Mouse (Mus musculus): ENCODE data around the gene Robo2. TPM values are rescaled to one million over a fixed set of nuclear protein-coding genes. Genes with fewer than 3 reads are reported as not detected.
"Not testable (repeated sequence)": the region's sequence is repeated elsewhere in the genome, so short reads cannot be mapped to it uniquely, and the experiment has no call there.

The Robo2 gene
- total RNA-seq, 2 experiments from 2014 or later, result 101 to 105 TPM

DNA sequence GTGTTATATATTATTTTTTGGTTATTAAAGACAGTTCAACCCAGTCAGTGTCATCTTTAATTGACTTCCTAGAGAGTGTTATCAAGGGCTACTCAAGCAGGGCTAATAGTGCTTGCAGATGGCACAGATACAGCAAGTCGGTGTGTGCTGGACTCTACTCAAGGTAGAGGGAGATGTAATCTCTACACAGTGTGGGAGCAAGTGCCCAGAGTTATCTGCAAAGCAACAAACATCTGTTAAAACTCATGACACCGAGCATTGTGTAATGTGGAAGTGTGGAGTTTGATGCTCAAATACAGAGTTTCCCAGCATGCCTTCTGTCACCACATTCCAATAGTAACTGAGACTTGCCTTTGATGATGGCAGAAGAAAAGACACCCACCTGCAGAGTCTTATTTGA lies 345.7 kb downstream of the Robo2 start:
- DNase-seq (ENCODE audit: low spot score in 2 of 2), result no peak
- no peak overlapping the region for H3K27ac ChIP-seq
- TF ChIP-seq CTCF (conservative IDR thresholded peaks at IDR 0.05), result no peak
- no peak overlapping the region for H3K4me3 ChIP-seq

DNA sequence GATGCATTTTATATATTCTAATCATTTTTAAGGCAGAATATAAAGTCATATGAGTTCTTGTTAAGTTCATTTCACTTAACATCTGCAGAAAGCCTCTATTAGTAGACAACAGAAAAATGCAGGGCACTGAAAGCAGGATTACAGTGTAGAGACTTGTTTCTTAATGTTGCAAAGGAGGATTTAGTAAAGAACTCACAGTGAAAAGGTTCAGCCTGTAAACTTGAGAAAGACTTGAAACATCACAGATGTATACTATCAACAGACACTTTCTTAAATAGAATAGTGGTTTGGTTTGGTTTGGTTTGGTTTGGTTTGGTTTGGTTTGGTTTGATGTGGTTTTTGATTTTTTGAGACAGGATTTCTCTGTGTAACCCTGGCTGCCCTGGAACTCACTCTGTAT lies 349.7 kb downstream of the Robo2 start:
- H3K27ac ChIP-seq, result no peak overlapping the region
- no peak for TF ChIP-seq CTCF (conservative IDR thresholded peaks at IDR 0.05)
- no peak for DNase-seq (ENCODE audit: low spot score in 2 of 2)
- H3K4me3 ChIP-seq, result no peak overlapping the region

DNA sequence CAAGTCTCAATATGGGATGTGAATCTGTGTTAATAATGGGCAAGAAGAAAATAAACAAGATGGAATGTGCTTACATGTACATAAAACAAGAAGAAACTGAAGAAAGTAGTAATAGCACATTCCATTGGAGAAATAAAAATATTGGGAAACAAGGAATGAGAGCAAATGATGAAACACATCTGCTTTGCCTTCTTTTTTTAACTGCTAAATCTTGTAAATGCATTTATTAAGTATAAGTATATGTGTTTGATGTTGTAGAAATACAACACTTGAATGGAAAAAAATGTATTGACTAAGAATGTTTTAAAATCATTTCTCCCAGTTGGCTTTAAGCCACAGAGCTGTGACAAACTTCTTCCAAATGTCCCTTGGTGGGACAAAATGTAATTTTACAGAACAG lies 350.1 kb downstream of the Robo2 start:
- no peak for DNase-seq (ENCODE audit: low spot score in 2 of 2)
- Histone ChIP-seq H3K27ac (no peak overlapping the region), H3K4me3 (no peak overlapping the region)
- no peak for TF ChIP-seq CTCF (conservative IDR thresholded peaks at IDR 0.05)

DNA sequence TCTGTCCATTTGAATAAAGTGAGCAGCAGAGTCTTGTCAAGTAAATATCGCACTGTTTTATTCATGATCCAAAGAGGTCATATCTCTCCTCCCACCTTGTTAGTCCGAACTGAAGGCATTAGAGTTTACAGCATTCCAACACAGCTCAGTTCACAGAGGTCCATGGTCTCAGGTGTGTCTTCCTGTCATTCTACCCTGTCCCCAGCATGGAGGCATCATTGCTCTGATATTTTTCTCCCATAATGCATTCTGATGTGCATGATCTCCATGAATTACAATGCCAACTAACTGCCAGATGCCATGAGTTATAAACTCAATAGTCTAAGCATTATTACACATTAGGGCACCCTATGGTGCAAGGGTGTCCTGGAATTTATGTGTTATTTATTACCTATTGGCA lies 354.7 kb downstream of the Robo2 start:
- no peak for TF ChIP-seq CTCF (conservative IDR thresholded peaks at IDR 0.05)
- H3K4me3 ChIP-seq, result no peak overlapping the region
- no peak for DNase-seq (ENCODE audit: low spot score in 2 of 2)
- no peak overlapping the region for H3K27ac ChIP-seq

DNA sequence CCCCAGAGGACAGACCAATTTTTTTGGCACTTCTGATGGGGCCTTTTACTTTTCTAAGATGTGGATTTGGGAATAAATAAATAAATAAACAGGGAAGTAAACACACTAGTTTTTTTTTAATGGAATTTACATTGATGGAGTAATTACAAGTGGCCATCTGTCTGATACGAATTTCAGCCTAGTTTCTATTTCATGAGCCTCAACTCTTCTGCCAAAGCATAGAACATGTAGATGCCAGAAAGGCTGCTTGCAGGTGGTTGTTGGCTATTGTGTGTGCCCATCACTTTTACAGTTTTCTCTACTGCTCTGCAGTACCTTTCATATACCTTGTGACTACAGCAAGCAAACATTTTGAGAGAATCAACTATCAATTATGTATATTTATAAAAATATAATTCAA lies 355.4 kb downstream of the Robo2 start:
- TF ChIP-seq CTCF (conservative IDR thresholded peaks at IDR 0.05), result no peak
- H3K4me3 ChIP-seq, result no peak overlapping the region
- no peak for DNase-seq (ENCODE audit: low spot score in 2 of 2)
- H3K27ac ChIP-seq, result no peak overlapping the region

DNA sequence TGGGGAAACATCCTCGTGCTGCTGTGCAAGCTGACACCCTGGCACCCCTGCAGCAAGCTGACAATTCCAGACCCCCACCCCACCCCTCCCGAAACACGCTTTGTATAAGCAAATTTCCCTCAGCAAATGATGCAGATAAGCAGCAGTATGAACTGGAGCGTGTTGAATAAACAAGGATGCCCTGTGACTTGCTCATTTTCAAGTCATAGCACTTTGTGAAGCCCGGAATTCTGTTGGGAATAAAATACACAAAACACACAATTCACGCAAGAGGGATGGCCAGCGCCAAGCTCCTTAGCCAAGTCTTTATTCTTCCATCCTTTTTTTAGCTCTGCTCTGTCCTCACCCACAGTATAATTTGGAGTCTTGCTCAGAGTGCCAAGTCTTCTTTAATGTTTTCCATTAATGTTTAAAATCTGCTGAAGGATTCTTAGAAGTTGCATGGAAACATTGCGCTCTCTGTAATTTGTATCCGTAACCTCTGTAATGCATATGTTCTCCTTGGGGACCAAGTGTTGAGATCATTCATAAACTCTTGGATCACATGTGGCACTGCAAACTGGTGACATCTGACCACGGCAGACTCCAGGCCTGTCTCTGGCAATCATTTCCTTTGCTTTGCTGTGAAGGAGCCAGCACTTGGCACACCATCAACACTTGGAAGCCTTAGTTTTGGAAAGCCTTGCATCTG lies 356.4 kb downstream of the Robo2 start:
- Histone ChIP-seq H3K4me3 (no peak overlapping the region), H3K27ac (no peak overlapping the region; the same call in 1 of the 2 replicates)
- no peak for TF ChIP-seq CTCF (conservative IDR thresholded peaks at IDR 0.05)
- DNase-seq (ENCODE audit: low spot score in 2 of 2), result peak; percentile 30 to 39

DNA sequence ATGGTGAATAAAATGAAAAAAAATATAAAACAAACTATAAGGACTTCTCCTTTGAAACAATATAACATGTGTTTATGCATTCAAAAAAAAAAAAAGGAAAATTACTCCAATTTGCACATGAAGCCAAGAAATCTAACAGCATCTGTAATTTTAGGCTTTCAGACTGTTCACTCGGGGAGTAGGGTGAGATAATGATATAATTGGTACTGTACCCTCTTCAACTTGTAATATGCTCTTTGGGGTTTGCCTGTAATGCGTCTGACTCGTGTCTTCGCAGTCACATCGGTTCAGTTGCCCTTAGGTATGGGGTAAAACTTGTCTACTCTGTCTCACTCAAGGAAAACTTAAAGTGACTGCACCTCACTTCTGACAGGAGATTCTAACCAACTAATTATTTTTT lies 362.2 kb downstream of the Robo2 start:
- no peak for TF ChIP-seq CTCF (conservative IDR thresholded peaks at IDR 0.05)

DNA sequence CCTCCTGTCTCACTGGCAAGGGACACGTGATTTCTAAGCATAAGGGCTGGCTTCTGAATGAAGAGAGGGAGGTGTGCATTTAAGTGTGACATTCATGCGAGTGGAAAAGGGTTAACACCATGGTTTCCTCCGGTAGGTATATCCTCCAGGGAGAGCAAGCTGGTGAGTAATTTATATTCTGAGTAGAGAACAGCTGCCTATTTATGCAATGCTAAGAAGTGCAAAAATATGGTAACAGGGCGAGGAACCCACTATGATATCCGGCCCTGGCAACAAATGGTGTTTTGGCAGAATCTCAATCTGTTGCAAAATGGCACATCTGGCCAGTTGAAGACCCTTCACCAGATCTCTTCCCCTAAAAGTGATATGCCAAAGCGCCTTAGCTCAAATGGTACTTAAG lies 362.6 kb downstream of the Robo2 start:
- Histone ChIP-seq H3K4me3 (no peak overlapping the region), H3K27ac (no peak overlapping the region)
- no peak for DNase-seq (ENCODE audit: low spot score in 2 of 2)
- TF ChIP-seq CTCF (conservative IDR thresholded peaks at IDR 0.05), result no peak

More for the DNA sequence above, 362.2 kb downstream of the Robo2 start:
- no peak for DNase-seq (ENCODE audit: low spot score in 2 of 2)
- Histone ChIP-seq H3K4me3 (no peak overlapping the region), H3K27ac (no peak overlapping the region)

DNA sequence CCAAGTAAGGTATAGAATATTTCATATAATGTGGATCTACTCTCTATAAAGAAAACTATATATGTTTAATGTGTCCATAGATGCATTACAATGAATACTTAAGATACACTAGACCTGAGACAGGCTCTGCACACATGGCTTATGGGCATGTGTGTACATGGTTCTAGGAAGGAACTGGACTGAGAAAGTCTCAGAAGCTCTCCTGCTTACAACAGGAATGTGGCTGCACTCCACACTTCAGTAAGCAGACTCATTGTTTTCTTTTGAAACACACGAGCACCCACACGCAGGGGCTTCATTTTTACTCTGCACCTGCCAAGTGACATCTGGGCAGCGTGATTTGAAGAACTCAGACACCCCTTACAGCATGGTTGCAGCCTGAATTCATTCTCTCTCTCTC lies 364.4 kb downstream of the Robo2 start:
- Histone ChIP-seq H3K27ac (no peak overlapping the region), H3K4me3 (no peak overlapping the region)
- TF ChIP-seq CTCF (conservative IDR thresholded peaks at IDR 0.05), result no peak
- no peak for DNase-seq (ENCODE audit: low spot score in 2 of 2)

DNA sequence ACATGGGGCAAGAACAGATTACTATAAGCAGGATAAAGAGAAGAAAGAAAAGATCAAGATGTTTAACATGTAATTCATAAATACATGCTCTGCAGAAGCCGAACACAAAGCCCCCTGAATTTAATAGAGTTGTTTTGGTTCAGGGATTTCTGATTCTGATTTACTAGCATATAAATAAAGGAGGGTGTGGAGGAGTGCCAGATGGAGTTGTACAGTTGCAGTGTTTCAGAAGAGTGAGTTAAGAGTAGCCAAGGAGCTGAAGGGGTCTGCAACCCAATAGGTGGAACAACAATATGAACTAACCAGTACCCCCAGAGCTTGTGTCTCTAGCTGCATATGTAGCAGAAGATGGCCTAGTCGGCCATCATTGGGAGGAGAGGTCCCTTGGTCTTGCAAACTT lies 370.8 kb downstream of the Robo2 start:
- not testable (repeated sequence) for DNase-seq (ENCODE audit: low spot score in 2 of 2); H3K27ac ChIP-seq; H3K4me3 ChIP-seq

DNA sequence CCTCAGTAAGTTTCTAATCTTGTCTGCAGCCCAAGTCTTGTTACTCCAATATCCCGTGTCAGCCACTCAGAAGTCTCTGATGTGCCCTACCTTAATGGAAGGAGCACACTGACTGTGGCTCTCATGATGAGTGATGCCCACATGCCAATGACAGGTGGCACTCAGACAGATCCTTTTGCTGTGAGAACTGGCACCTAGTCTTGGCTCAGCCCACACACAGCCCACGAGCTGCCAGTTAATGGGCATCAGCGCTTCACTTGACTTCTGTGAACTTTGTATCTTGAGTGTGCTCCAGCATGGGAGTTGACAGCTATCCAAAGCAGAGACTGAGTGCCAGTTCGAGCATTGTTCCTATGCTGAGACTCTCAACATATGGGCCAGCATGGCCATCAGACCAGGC lies 383.8 kb downstream of the Robo2 start:
- no peak for TF ChIP-seq CTCF (conservative IDR thresholded peaks at IDR 0.05)
- Histone ChIP-seq H3K4me3 (no peak overlapping the region), H3K27ac (no peak overlapping the region)
- DNase-seq (ENCODE audit: low spot score in 2 of 2), result no peak

DNA sequence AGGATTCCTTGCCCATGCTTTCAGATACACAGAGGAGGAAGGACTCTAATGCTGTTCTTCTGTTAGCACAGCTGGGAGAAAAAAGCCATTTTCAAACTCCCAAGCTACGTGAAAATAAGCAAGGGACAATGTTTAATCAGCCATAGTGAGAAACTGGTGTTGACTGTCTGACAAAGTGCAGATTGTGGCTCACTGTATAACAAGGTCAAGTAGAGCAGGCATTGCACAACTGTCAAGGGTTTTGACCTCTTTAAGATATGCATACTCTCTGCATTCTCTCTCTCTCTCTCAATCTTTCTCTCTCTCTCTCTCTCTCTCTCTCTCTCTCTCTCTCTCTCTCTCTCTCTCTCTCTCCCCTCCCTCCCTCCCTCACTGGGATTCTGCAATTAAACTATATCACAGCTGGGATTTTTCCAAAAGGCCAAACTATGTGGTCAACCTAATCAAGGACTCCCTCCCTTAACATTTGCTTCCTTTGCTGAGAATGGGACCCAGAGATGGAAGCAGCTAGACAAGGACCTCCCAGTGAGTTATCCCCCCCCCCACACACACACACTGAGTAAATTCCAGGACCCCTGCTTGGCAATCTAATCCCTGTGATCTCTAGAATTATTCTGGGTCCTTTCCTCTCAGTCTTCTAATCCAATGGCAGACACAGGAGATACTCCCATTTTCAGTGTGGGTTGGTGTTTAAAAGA lies 389.2 kb downstream of the Robo2 start:
- DNase-seq (ENCODE audit: low spot score in 2 of 2), result no peak
- H3K27ac ChIP-seq, result no peak overlapping the region
- TF ChIP-seq CTCF (conservative IDR thresholded peaks at IDR 0.05), result no peak
- H3K4me3 ChIP-seq, result no peak overlapping the region

DNA sequence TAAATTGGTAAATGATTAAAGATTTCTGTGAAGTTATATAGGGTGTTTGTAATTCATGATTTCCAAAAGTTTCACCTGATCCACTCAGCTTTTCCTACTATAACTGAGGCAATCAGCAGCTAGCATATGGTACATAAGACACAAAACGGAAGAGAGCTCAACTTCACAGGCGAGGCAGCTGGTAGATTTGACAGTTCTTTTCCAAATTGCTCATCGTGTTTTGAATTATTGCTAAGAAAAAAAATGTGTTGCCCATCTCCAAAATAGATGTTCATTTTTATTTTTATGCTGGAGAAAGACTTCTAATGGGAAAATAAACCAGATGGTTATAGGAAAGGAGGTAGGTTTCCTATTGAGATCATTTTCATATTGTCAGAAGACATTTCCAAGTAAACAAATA lies 405.9 kb downstream of the Robo2 start:
- Histone ChIP-seq H3K4me3 (no peak overlapping the region), H3K27ac (peak overlapping the region; percentile 54; the same call in 1 of the 2 replicates)
- DNase-seq (ENCODE audit: low spot score in 2 of 2), result peak; percentile 20 to 73
- TF ChIP-seq CTCF (conservative IDR thresholded peaks at IDR 0.05), result no peak

DNA sequence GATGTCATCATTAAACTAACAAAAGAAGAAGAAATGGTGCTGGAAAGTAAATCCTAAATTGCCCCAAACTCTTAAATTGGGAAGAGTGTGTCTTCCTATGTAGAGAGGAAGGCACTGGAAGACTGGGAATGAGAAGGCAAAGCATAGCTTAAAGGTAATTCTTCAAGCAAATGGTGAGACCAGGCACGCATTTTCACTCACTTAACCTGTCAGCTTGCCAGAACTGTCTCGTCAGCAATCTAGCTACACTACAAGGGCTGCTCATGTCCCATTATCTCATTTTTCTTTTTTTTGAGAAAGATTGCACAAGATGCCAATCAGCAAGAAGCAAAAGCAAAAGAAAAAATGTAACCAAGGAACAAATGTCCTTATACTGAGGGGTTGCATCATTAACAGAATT lies 410.3 kb downstream of the Robo2 start:
- Histone ChIP-seq H3K27ac (peak overlapping the region; percentile 75), H3K4me3 (no peak overlapping the region)
- peak in 1 of 2 experiments; percentile 12 for DNase-seq (ENCODE audit: low spot score in 2 of 2)
- TF ChIP-seq CTCF (conservative IDR thresholded peaks at IDR 0.05), result no peak
